Mouse (Mus musculus) adrenal gland, postnatal 36 days (tissue): ENCODE measurements around the gene Mrps7. TPM values are rescaled to one million over a fixed set of nuclear protein-coding genes. Genes with fewer than 3 reads are reported as not detected.

ENCODE experiments used
- DNase-seq, 2 experiments: peaks; one replicate each; pipeline ENCODE4 v3.0.0; 2021; ENCODE audit warnings: mixed read lengths in 1 of 2
- long read RNA-seq, 2 experiments: library from polyadenylated mRNA; stranded (forward); transcript quantifications; one replicate each; pipeline ENCODE4 v2.0.0; 2021; ENCODE audit warnings: borderline sequencing depth in 2 of 2
- total RNA-seq, 2 experiments: library from RNA; stranded (reverse); gene quantifications; 2 replicates each; pipeline ENCODE4 v1.2.3; 2021

Gene Mrps7
- total RNA-seq: 100 to 1,000 TPM in 1 of 2 experiments, 10 to 100 TPM in 1; 97.7 to 102 TPM
- long read RNA-seq, experiment 1, transcript Mrps7-201 (5 exons, 1,962 nt): major isoform, 233 of 259 reads
- long read RNA-seq, experiment 1, partial matches to known transcripts: 12 of 259 reads
- long read RNA-seq, experiment 1, other reads (novel, unspliced or antisense): 14 of 259 reads
- long read RNA-seq, experiment 2, transcript Mrps7-201 (5 exons, 1,962 nt): major isoform, 74 of 79 reads
- long read RNA-seq, experiment 2, partial matches to known transcripts: 2 of 79 reads
- long read RNA-seq, experiment 2, other reads (novel, unspliced or antisense): 3 of 79 reads

GRCm38 (mm10) chr11:115603476-115604303, at the start of gene Mrps7, which contains the start of gene Gga3:
TSS of gene Mrps7 (plus strand) at chr11:115603925.
TSS of gene Gga3 (minus strand) at chr11:115604051.
- DNase-seq: peak; percentile 94 to 97

GRCm38 (mm10) chr11:115555717-115556116, 48.0 kb upstream of the Mrps7 start:
- no peak for DNase-seq

GRCm38 (mm10) chr11:115563406-115563805, 40.3 kb upstream of the Mrps7 start:
- peak in 1 of 2 experiments; percentile 20 for DNase-seq

GRCm38 (mm10) chr11:115564064-115564809, 39.5 kb upstream of the Mrps7 start, which contains the start of gene Nup85:
TSS of gene Nup85 (plus strand) at chr11:115564434.
- peak; percentile 98 for DNase-seq

GRCm38 (mm10) chr11:115564961-115565360, 38.8 kb upstream of the Mrps7 start:
- DNase-seq: no peak

- DNase-seq: no peak
Observed at GRCm38 (mm10) chr11:115579080-115579479, 24.6 kb upstream of the Mrps7 start.

GRCm38 (mm10) chr11:115582913-115583606, 20.7 kb upstream of the Mrps7 start:
- no peak for DNase-seq

GRCm38 (mm10) chr11:115584376-115585073, 19.2 kb upstream of the Mrps7 start:
- DNase-seq: no peak

- no peak for DNase-seq
Observed at GRCm38 (mm10) chr11:115585573-115586100, 18.1 kb upstream of the Mrps7 start.

GRCm38 (mm10) chr11:115586403-115586802, 17.3 kb upstream of the Mrps7 start:
- DNase-seq: no peak

- no peak for DNase-seq
Observed at GRCm38 (mm10) chr11:115587984-115588383, 15.7 kb upstream of the Mrps7 start.

- no peak for DNase-seq
Observed at GRCm38 (mm10) chr11:115590526-115591075, 13.1 kb upstream of the Mrps7 start.

GRCm38 (mm10) chr11:115595209-115595608, 8.5 kb upstream of the Mrps7 start:
- DNase-seq: no peak

GRCm38 (mm10) chr11:115598309-115598708, 5.4 kb upstream of the Mrps7 start:
- DNase-seq: peak in 1 of 2 experiments; percentile 2

- DNase-seq: peak in 1 of 2 experiments; percentile 0
Observed at GRCm38 (mm10) chr11:115599722-115600121, 4.0 kb upstream of the Mrps7 start.

- no peak for DNase-seq
Observed at GRCm38 (mm10) chr11:115600743-115601142, 3.0 kb upstream of the Mrps7 start.

- no peak for DNase-seq
Observed at GRCm38 (mm10) chr11:115601174-115601573, 2.6 kb upstream of the Mrps7 start.

GRCm38 (mm10) chr11:115603128-115603475, 623 bp upstream of the Mrps7 start:
- DNase-seq: no peak

- peak in 1 of 2 experiments; percentile 34 for DNase-seq
Observed at GRCm38 (mm10) chr11:115604304-115604696, 575 bp downstream of the Mrps7 start.

- DNase-seq: no peak
Observed at GRCm38 (mm10) chr11:115606733-115607132, 3.0 kb downstream of the Mrps7 start.
